Mouse (Mus musculus): Measurements from ENCODE around the gene Rnf121.

GRCm38 (mm10) chr7:102013416-102013815, 51.9 kb downstream of the Rnf121 start:
- TF ChIP-seq CTCF (IDR thresholded peaks at IDR 0.05) (no peak), EP300 (IDR thresholded peaks at IDR 0.05) (no peak)

All from lung, postnatal 0 days (tissue).